Mouse (Mus musculus): ENCODE results near the gene Fam83f. TPM values are rescaled to one million over a fixed set of nuclear protein-coding genes. Genes with fewer than 3 reads are reported as not detected.
A peak's percentile ranks its signal among the peaks of the same experiment; 100 is the strongest.

The Fam83f gene
- polyA plus RNA-seq, 1 experiment from 2014 or later: 0.26 TPM

DNA sequence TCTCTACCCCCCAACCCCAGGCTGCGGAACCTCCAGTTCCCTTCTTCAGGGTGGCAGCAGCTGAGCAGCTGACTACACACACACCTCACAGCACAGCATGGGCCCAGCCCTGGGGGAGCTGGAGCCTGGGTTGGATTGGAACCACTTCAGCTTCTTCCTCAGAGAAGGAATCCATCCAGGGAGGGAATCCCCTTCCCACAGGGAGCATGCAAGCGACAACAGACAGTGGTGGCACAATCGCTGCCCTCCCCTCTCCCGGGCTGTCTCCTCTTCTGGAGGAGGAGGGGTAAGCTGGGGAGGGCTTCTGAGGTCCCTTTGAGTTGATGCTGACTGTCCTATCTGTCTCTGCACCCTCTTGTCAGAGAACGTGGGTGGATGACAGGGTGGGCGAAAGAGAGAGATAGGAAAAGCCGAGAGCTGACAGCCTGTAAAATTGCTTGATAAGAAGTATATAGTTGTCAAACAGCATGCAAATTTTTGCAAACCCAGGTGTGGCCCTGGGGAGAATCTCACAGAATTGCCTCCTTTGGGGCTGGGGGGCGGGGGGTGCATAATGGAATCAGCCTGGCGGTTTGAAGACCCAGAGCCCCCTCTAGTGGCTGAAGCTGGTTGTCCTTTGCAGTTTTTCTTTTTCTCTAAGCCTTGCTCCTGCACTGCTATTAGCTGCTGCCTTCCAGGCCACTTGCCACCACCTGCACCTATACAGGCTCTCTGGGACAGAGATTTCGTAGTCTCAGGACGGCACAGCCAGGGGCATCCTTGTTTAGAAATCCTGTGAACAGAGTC is 22.7 kb downstream of the Fam83f start:
- H3K27ac ChIP-seq (replicated peaks; ENCODE audit: low read depth, low read length): peak overlapping the region; percentile 37
- H3K36me3 ChIP-seq (ENCODE audit: control insufficient read depth, insufficient read depth, low read length): no peaks in the 10 kb centered on the region
- DNase-seq (peak; percentile 89), ATAC-seq (ENCODE audit: low FRiP score, low TSS enrichment) (peak; percentile 60; the same call in 1 of the 2 replicates)
- H3K9me3 ChIP-seq (ENCODE audit: control insufficient read depth, low read length): no peaks in the 10 kb centered on the region
- 16% methylated on average over 11 of the region's 11 CpGs for WGBS
- peaks cover 15% of the 10 kb centered on the region for H3K4me1 ChIP-seq (ENCODE audit: control insufficient read depth, insufficient read depth, low read length)
- H3K27me3 ChIP-seq (ENCODE audit: control insufficient read depth, insufficient read depth, low read length): no peaks in the 10 kb centered on the region
- peak overlapping the region; percentile 45 for H3K4me2 ChIP-seq (ENCODE audit: low read length)
- peak overlapping the region; percentile 23; the same call in 1 of the 2 replicates for H3K9ac ChIP-seq (replicated peaks; ENCODE audit: low read length)
- H3K4me3 ChIP-seq (replicated peaks; ENCODE audit: low read depth, low read length): no peak overlapping the region

DNA sequence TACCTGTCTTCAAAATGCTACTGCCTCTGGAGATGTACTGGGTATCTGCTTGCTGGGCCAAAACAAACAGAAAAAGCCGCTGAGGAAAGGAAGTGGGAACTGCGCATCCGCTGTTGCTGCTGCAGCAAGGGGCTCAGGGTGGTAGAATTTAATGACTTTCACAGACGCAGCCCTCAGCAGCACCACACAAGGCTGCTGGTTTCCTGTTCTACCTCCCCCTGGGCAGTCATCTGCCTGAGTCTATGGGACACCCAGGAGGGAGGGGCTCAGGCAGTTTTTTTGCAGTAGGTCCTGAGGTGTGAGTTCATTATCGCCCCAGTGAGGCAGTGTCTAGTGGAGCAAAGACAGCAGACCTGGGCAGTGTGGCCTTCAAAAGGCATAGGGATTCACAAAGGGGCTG is 25.9 kb downstream of the Fam83f start:
- H3K4me2 ChIP-seq (ENCODE audit: low read length): no peak overlapping the region
- DNase-seq (no peak), ATAC-seq (ENCODE audit: low FRiP score, low TSS enrichment) (no peak)
- H3K36me3 ChIP-seq (ENCODE audit: control insufficient read depth, insufficient read depth, low read length): no peaks in the 10 kb centered on the region
- peaks cover 15% of the 10 kb centered on the region for H3K4me1 ChIP-seq (ENCODE audit: control insufficient read depth, insufficient read depth, low read length)
- no peaks in the 10 kb centered on the region for H3K9me3 ChIP-seq (ENCODE audit: control insufficient read depth, low read length)
- 71% methylated on average over 5 of the region's 5 CpGs for WGBS
- H3K9ac ChIP-seq (replicated peaks; ENCODE audit: low read length): no peak overlapping the region
- no peaks in the 10 kb centered on the region for H3K27me3 ChIP-seq (ENCODE audit: control insufficient read depth, insufficient read depth, low read length)
- H3K4me3 ChIP-seq (replicated peaks; ENCODE audit: low read depth, low read length): no peak overlapping the region
- H3K27ac ChIP-seq (replicated peaks; ENCODE audit: low read depth, low read length): no peak overlapping the region

GRCm38 (mm10) chr15:80701481-80702257 is 30.0 kb downstream of the Fam83f start:
- Histone ChIP-seq H3K9ac (replicated peaks; ENCODE audit: low read length) (no peak overlapping the region), H3K27ac (replicated peaks; ENCODE audit: low read depth, low read length) (no peak overlapping the region), H3K9me3 (ENCODE audit: control insufficient read depth, low read length) (no peaks in the 10 kb centered on the region), H3K27me3 (ENCODE audit: control insufficient read depth, insufficient read depth, low read length) (no peaks in the 10 kb centered on the region), H3K36me3 (ENCODE audit: control insufficient read depth, insufficient read depth, low read length) (no peaks in the 10 kb centered on the region), H3K4me2 (ENCODE audit: low read length) (no peak overlapping the region), H3K4me3 (replicated peaks; ENCODE audit: low read depth, low read length) (no peak overlapping the region), H3K4me1 (ENCODE audit: control insufficient read depth, insufficient read depth, low read length) (peaks cover 1% of the 10 kb centered on the region; the same call in 1 of the 2 replicates)
- 77% methylated on average over 8 of the region's 8 CpGs for WGBS
- ATAC-seq (ENCODE audit: low FRiP score, low TSS enrichment) (no peak), DNase-seq (no peak)

- Histone ChIP-seq H3K9me3 (ENCODE audit: control insufficient read depth, low read length) (no peaks in the 10 kb centered on the region), H3K4me3 (replicated peaks; ENCODE audit: low read depth, low read length) (no peak overlapping the region), H3K4me1 (ENCODE audit: control insufficient read depth, insufficient read depth, low read length) (peaks cover 3% of the 10 kb centered on the region; the same call in 1 of the 2 replicates), H3K27ac (replicated peaks; ENCODE audit: low read depth, low read length) (no peak overlapping the region), H3K4me2 (ENCODE audit: low read length) (no peak overlapping the region), H3K27me3 (ENCODE audit: control insufficient read depth, insufficient read depth, low read length) (no peaks in the 10 kb centered on the region), H3K36me3 (ENCODE audit: control insufficient read depth, insufficient read depth, low read length) (no peaks in the 10 kb centered on the region), H3K9ac (replicated peaks; ENCODE audit: low read length) (no peak overlapping the region)
- DNase-seq (no peak), ATAC-seq (ENCODE audit: low FRiP score, low TSS enrichment) (no peak)
- 83% methylated on average over 5 of the region's 5 CpGs for WGBS
Observed at GRCm38 (mm10) chr15:80702910-80703309, 31.3 kb downstream of the Fam83f start.

- WGBS: 83% methylated on average over 2 of the region's 2 CpGs
- Histone ChIP-seq H3K27me3 (ENCODE audit: control insufficient read depth, insufficient read depth, low read length) (no peaks in the 10 kb centered on the region), H3K9ac (replicated peaks; ENCODE audit: low read length) (no peak overlapping the region), H3K4me1 (ENCODE audit: control insufficient read depth, insufficient read depth, low read length) (peaks cover 3% of the 10 kb centered on the region; the same call in 1 of the 2 replicates), H3K4me3 (replicated peaks; ENCODE audit: low read depth, low read length) (no peak overlapping the region), H3K4me2 (ENCODE audit: low read length) (no peak overlapping the region), H3K9me3 (ENCODE audit: control insufficient read depth, low read length) (no peaks in the 10 kb centered on the region), H3K27ac (replicated peaks; ENCODE audit: low read depth, low read length) (no peak overlapping the region), H3K36me3 (ENCODE audit: control insufficient read depth, insufficient read depth, low read length) (no peaks in the 10 kb centered on the region)
- DNase-seq (no peak), ATAC-seq (ENCODE audit: low FRiP score, low TSS enrichment) (no peak)
Observed at GRCm38 (mm10) chr15:80703495-80703894, 31.8 kb downstream of the Fam83f start.

- peak; percentile 80; the same call in 1 of the 2 replicates for ATAC-seq (ENCODE audit: low FRiP score, low TSS enrichment)
- DNase-seq: peak; percentile 90
- H3K36me3 ChIP-seq (ENCODE audit: control insufficient read depth, insufficient read depth, low read length): no peaks in the 10 kb centered on the region
- 4% methylated on average over 7 of the region's 7 CpGs for WGBS
- H3K9me3 ChIP-seq (ENCODE audit: control insufficient read depth, low read length): no peaks in the 10 kb centered on the region
- H3K4me1 ChIP-seq (ENCODE audit: control insufficient read depth, insufficient read depth, low read length): peaks cover 3% of the 10 kb centered on the region; the same call in 1 of the 2 replicates
- H3K27ac ChIP-seq (replicated peaks; ENCODE audit: low read depth, low read length): no peak overlapping the region
- no peak overlapping the region for H3K4me3 ChIP-seq (replicated peaks; ENCODE audit: low read depth, low read length)
- peak overlapping the region; percentile 22; the same call in 1 of the 2 replicates for H3K4me2 ChIP-seq (ENCODE audit: low read length)
- H3K27me3 ChIP-seq (ENCODE audit: control insufficient read depth, insufficient read depth, low read length): no peaks in the 10 kb centered on the region
- H3K9ac ChIP-seq (replicated peaks; ENCODE audit: low read length): no peak overlapping the region
Observed at GRCm38 (mm10) chr15:80704267-80704666, 32.6 kb downstream of the Fam83f start.

DNA sequence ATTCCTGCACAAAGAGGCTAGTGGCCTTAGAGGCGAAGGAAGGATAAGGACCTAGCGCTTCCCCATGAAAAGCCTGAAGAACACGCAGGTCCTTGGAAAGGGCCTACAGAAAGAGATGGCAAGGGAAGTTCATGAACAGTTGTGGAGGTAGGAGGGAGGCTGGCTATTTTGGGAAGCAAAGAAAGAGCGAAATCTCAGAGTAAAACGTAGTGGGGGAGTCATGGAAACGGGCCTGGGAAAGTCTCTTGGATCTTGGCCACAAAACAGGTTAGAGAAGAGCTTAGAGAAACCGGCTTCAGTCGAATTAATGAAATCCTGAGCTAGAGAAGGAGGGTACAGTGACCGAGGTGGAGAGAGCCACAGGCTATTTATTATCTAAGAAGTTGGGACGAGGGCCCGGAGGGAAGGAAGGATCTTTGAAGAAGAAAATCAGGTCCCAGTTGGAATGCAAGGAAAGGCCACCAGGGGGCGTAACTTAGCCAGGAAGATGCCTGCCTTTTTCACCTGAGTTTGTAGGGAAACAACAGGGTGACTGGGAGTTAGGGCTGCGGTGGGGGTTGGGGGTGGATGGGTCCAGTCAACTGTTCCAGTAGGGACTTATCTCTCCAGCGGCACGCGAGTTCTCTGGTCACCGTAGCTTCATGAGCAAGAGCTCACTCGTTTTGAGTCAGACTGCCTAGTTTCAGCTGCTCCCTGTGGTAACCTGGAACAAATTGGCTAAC is 34.3 kb downstream of the Fam83f start:
- H3K36me3 ChIP-seq (ENCODE audit: control insufficient read depth, insufficient read depth, low read length): no peaks in the 10 kb centered on the region
- no peaks in the 10 kb centered on the region for H3K27me3 ChIP-seq (ENCODE audit: control insufficient read depth, insufficient read depth, low read length)
- H3K4me1 ChIP-seq (ENCODE audit: control insufficient read depth, insufficient read depth, low read length): peaks cover 3% of the 10 kb centered on the region; the same call in 1 of the 2 replicates
- no peak for ATAC-seq (ENCODE audit: low FRiP score, low TSS enrichment)
- peak overlapping the region; percentile 33; the same call in 1 of the 2 replicates for H3K27ac ChIP-seq (replicated peaks; ENCODE audit: low read depth, low read length)
- H3K9ac ChIP-seq (replicated peaks; ENCODE audit: low read length): peak overlapping the region; percentile 3; the same call in 1 of the 2 replicates
- DNase-seq: peak; percentile 89
- WGBS: 29% methylated on average over 18 of the region's 18 CpGs
- 0 out of 2 replicates have a peak overlapping the region, but pooled peaks have one; percentile 12 for H3K4me3 ChIP-seq (replicated peaks; ENCODE audit: low read depth, low read length)
- no peaks in the 10 kb centered on the region for H3K9me3 ChIP-seq (ENCODE audit: control insufficient read depth, low read length)
- H3K4me2 ChIP-seq (ENCODE audit: low read length): peak overlapping the region; percentile 44

- DNase-seq (no peak), ATAC-seq (ENCODE audit: low FRiP score, low TSS enrichment) (no peak)
- H3K4me2 ChIP-seq (ENCODE audit: low read length): peak overlapping the region; percentile 44
- peak overlapping the region; percentile 33; the same call in 1 of the 2 replicates for H3K27ac ChIP-seq (replicated peaks; ENCODE audit: low read depth, low read length)
- 28% methylated on average over 11 of the region's 11 CpGs for WGBS
- peak overlapping the region; percentile 3; the same call in 1 of the 2 replicates for H3K9ac ChIP-seq (replicated peaks; ENCODE audit: low read length)
- H3K4me3 ChIP-seq (replicated peaks; ENCODE audit: low read depth, low read length): 0 out of 2 replicates have a peak overlapping the region, but pooled peaks have one; percentile 12
- peaks cover 3% of the 10 kb centered on the region; the same call in 1 of the 2 replicates for H3K4me1 ChIP-seq (ENCODE audit: control insufficient read depth, insufficient read depth, low read length)
- H3K9me3 ChIP-seq (ENCODE audit: control insufficient read depth, low read length): no peaks in the 10 kb centered on the region
- H3K27me3 ChIP-seq (ENCODE audit: control insufficient read depth, insufficient read depth, low read length): no peaks in the 10 kb centered on the region
- H3K36me3 ChIP-seq (ENCODE audit: control insufficient read depth, insufficient read depth, low read length): no peaks in the 10 kb centered on the region
Observed at GRCm38 (mm10) chr15:80706596-80706995, 34.9 kb downstream of the Fam83f start.

All from midbrain, embryonic 14.5 days (tissue).